Mouse (Mus musculus): ENCODE data around the gene Kmt2b. TPM values are rescaled to one million over a fixed set of nuclear protein-coding genes. Genes with fewer than 3 reads are reported as not detected.

Kmt2b gene
- polyA plus RNA-seq, 1 experiment from 2014 or later, result 9.6 TPM

- whole genome bisulfite sequencing, result 91% methylated on average over 13 of the region's 13 CpGs
- Histone ChIP-seq H3K9me3 (no peaks in the 10 kb centered on the region), H3K27me3 (ENCODE audit: insufficient read depth, poor library complexity, severe bottlenecking) (peaks cover 6% of the 10 kb centered on the region; the same call in 1 of the 2 replicates), H3K27ac (no peak overlapping the region), H3K4me3 (peak overlapping the region; percentile 76), H3K36me3 (peaks cover 46% of the 10 kb centered on the region), H3K4me1 (replicated peaks) (peaks cover 38% of the 10 kb centered on the region)
- DNase-seq (ENCODE audit: low spot score), result no peak
These were observed 30.5 kb downstream of the Kmt2b start for GRCm38 (mm10) chr7:30557901-30558514.

GRCm38 (mm10) chr7:30556894-30557536 lies 31.5 kb downstream of the Kmt2b start:
- Histone ChIP-seq H3K27me3 (ENCODE audit: insufficient read depth, poor library complexity, severe bottlenecking) (peaks cover 6% of the 10 kb centered on the region; the same call in 1 of the 2 replicates), H3K27ac (no peak overlapping the region), H3K36me3 (peaks cover 46% of the 10 kb centered on the region), H3K4me1 (replicated peaks) (peaks cover 39% of the 10 kb centered on the region), H3K4me3 (peak overlapping the region; percentile 11; the same call in 1 of the 2 replicates), H3K9me3 (no peaks in the 10 kb centered on the region)
- 92% methylated on average over 18 of the region's 18 CpGs for WGBS
- DNase-seq (ENCODE audit: low spot score), result no peak

GRCm38 (mm10) chr7:30553810-30554584 lies 34.5 kb downstream of the Kmt2b start:
- no peaks in the 10 kb centered on the region for H3K9me3 ChIP-seq
- 85% methylated on average over 22 of the region's 22 CpGs for WGBS

GRCm38 (mm10) chr7:30553021-30553589 lies 35.4 kb downstream of the Kmt2b start:
- H3K36me3 ChIP-seq, result peaks cover 56% of the 10 kb centered on the region
- H3K4me3 ChIP-seq, result peak overlapping the region; percentile 68
- no peaks in the 10 kb centered on the region for H3K9me3 ChIP-seq
- H3K4me1 ChIP-seq (replicated peaks), result peaks cover 22% of the 10 kb centered on the region
- DNase-seq (ENCODE audit: low spot score), result no peak
- peaks cover 6% of the 10 kb centered on the region; the same call in 1 of the 2 replicates for H3K27me3 ChIP-seq (ENCODE audit: insufficient read depth, poor library complexity, severe bottlenecking)
- H3K27ac ChIP-seq, result peak overlapping the region; percentile 96
- WGBS, result 9% methylated on average over 23 of the region's 23 CpGs

More at GRCm38 (mm10) chr7:30553810-30554584, 34.5 kb downstream of the Kmt2b start:
- peaks cover 48% of the 10 kb centered on the region for H3K36me3 ChIP-seq
- peaks cover 31% of the 10 kb centered on the region for H3K4me1 ChIP-seq (replicated peaks)
- H3K27me3 ChIP-seq (ENCODE audit: insufficient read depth, poor library complexity, severe bottlenecking), result peaks cover 6% of the 10 kb centered on the region; the same call in 1 of the 2 replicates
- no peak for DNase-seq (ENCODE audit: low spot score)
- H3K27ac ChIP-seq, result peak overlapping the region; percentile 96; the same call in 1 of the 2 replicates
- H3K4me3 ChIP-seq, result peak overlapping the region; percentile 68

GRCm38 (mm10) chr7:30552102-30553020 lies 36.2 kb downstream of the Kmt2b start, which contains the start of the genes Hspb6 and Proser3:
Gene Hspb6, plus strand, starts transcription at chr7:30552178.
Gene Proser3, minus strand, starts transcription at chr7:30552299.
- Histone ChIP-seq H3K9me3 (no peaks in the 10 kb centered on the region), H3K27ac (peak within 1 kb of the TSS; percentile 96), H3K27me3 (ENCODE audit: insufficient read depth, poor library complexity, severe bottlenecking) (peaks cover 6% of the 10 kb centered on the region; the same call in 1 of the 2 replicates), H3K36me3 (peaks cover 56% of the 10 kb centered on the region), H3K4me3 (peak within 1 kb of the TSS; percentile 68), H3K4me1 (replicated peaks) (peaks cover 19% of the 10 kb centered on the region)
- under 1% methylated on average over 44 of the region's 44 CpGs for WGBS
- DNase-seq (ENCODE audit: low spot score), result peak; percentile 95

GRCm38 (mm10) chr7:30551445-30552101 lies 37.0 kb downstream of the Kmt2b start:
- DNase-seq (ENCODE audit: low spot score), result no peak
- peak overlapping the region; percentile 68 for H3K4me3 ChIP-seq
- peaks cover 6% of the 10 kb centered on the region; the same call in 1 of the 2 replicates for H3K27me3 ChIP-seq (ENCODE audit: insufficient read depth, poor library complexity, severe bottlenecking)
- H3K27ac ChIP-seq, result peak overlapping the region; percentile 96
- peaks cover 19% of the 10 kb centered on the region for H3K4me1 ChIP-seq (replicated peaks)
- H3K36me3 ChIP-seq, result peaks cover 54% of the 10 kb centered on the region
- 3% methylated on average over 10 of the region's 10 CpGs for WGBS
- no peaks in the 10 kb centered on the region for H3K9me3 ChIP-seq

- H3K27me3 ChIP-seq (ENCODE audit: insufficient read depth, poor library complexity, severe bottlenecking), result peaks cover 6% of the 10 kb centered on the region; the same call in 1 of the 2 replicates
- peaks cover 54% of the 10 kb centered on the region for H3K36me3 ChIP-seq
- DNase-seq (ENCODE audit: low spot score), result no peak
- WGBS, result 94% methylated on average over 1 of the region's 1 CpGs
- H3K27ac ChIP-seq, result no peak overlapping the region
- no peak overlapping the region for H3K4me3 ChIP-seq
- H3K9me3 ChIP-seq, result no peaks in the 10 kb centered on the region
- H3K4me1 ChIP-seq (replicated peaks), result peaks cover 19% of the 10 kb centered on the region
These were observed 37.9 kb downstream of the Kmt2b start for GRCm38 (mm10) chr7:30550603-30551002.

GRCm38 (mm10) chr7:30549880-30550279 lies 38.6 kb downstream of the Kmt2b start:
- peaks cover 50% of the 10 kb centered on the region for H3K36me3 ChIP-seq
- 92% methylated on average over 2 of the region's 2 CpGs for WGBS
- H3K27ac ChIP-seq, result no peak overlapping the region
- H3K27me3 ChIP-seq (ENCODE audit: insufficient read depth, poor library complexity, severe bottlenecking), result peaks cover 6% of the 10 kb centered on the region; the same call in 1 of the 2 replicates
- peaks cover 19% of the 10 kb centered on the region for H3K4me1 ChIP-seq (replicated peaks)
- no peak overlapping the region for H3K4me3 ChIP-seq
- H3K9me3 ChIP-seq, result no peaks in the 10 kb centered on the region
- DNase-seq (ENCODE audit: low spot score), result no peak

GRCm38 (mm10) chr7:30544327-30544726 lies 44.2 kb downstream of the Kmt2b start:
- Histone ChIP-seq H3K4me3 (no peak overlapping the region), H3K36me3 (peaks cover 88% of the 10 kb centered on the region), H3K27me3 (ENCODE audit: insufficient read depth, poor library complexity, severe bottlenecking) (no peaks in the 10 kb centered on the region), H3K4me1 (replicated peaks) (no peaks in the 10 kb centered on the region), H3K9me3 (no peaks in the 10 kb centered on the region), H3K27ac (no peak overlapping the region)
- WGBS, result 95% methylated on average over 2 of the region's 2 CpGs
- DNase-seq (ENCODE audit: low spot score), result no peak

- H3K4me1 ChIP-seq (replicated peaks), result peaks cover 5% of the 10 kb centered on the region
- no peak overlapping the region for H3K4me3 ChIP-seq
- 88% methylated on average over 7 of the region's 7 CpGs for WGBS
- H3K36me3 ChIP-seq, result peaks cover 66% of the 10 kb centered on the region
- no peaks in the 10 kb centered on the region for H3K27me3 ChIP-seq (ENCODE audit: insufficient read depth, poor library complexity, severe bottlenecking)
- H3K27ac ChIP-seq, result no peak overlapping the region
- H3K9me3 ChIP-seq, result no peaks in the 10 kb centered on the region
- no peak for DNase-seq (ENCODE audit: low spot score)
These were observed 48.0 kb downstream of the Kmt2b start for GRCm38 (mm10) chr7:30540572-30540971.
